Mouse (Mus musculus) megakaryocyte, embryonic 14.5 days (primary cell): ENCODE measurements at regions not wholly inside any gene's neighbourhood (a gene's known extent, or its start where the extent isn't known, plus 50 kb on each side); places are given as distances from the start of the nearest gene placed in this dataset.

Experiments used
- H3K27me3 ChIP-seq: replicated peaks from 2 replicates; pipeline ENCODE3; 2012; ENCODE audit warnings: inconsistent platforms
- H3K36me3 ChIP-seq: replicated peaks from 2 replicates; pipeline ENCODE3; 2012; ENCODE audit warnings: low read length, inconsistent platforms, mixed read lengths
- H3K4me1 ChIP-seq: 2 replicates; pipeline ENCODE4 v1.6.1; 2012; ENCODE audit warnings: inconsistent platforms
- H3K4me3 ChIP-seq: replicated peaks from 2 replicates; pipeline ENCODE3; 2012; ENCODE audit warnings: moderate library complexity, mild to moderate bottlenecking, inconsistent platforms
- H3K9me3 ChIP-seq: 2 replicates; pipeline ENCODE4 v1.6.1; 2012; ENCODE audit warnings: inconsistent platforms
- FLI1 ChIP-seq: IDR thresholded peaks from 2 replicates; pipeline ENCODE4 v1.6.1; 2012; ENCODE audit warnings: low read length, inconsistent platforms, mixed read lengths
- GATA1 ChIP-seq: IDR thresholded peaks from 3 replicates; pipeline ENCODE4 v1.6.1; 2012; ENCODE audit warnings: mixed read lengths, low read length, inconsistent platforms, borderline replicate concordance

- no peaks in the 10 kb centered on the region for H3K36me3 ChIP-seq
- peaks cover 65% of the 10 kb centered on the region for H3K4me1 ChIP-seq
- no peaks in the 10 kb centered on the region for H3K9me3 ChIP-seq
- H3K4me3 ChIP-seq, result no peak overlapping the region
- H3K27me3 ChIP-seq, result no peaks in the 10 kb centered on the region
- TF ChIP-seq GATA1 (no peak), FLI1 (no peak)
Observed at GRCm38 (mm10) chr19:26976604-26977322, 91.1 kb downstream of the Gm815 start.

DNA sequence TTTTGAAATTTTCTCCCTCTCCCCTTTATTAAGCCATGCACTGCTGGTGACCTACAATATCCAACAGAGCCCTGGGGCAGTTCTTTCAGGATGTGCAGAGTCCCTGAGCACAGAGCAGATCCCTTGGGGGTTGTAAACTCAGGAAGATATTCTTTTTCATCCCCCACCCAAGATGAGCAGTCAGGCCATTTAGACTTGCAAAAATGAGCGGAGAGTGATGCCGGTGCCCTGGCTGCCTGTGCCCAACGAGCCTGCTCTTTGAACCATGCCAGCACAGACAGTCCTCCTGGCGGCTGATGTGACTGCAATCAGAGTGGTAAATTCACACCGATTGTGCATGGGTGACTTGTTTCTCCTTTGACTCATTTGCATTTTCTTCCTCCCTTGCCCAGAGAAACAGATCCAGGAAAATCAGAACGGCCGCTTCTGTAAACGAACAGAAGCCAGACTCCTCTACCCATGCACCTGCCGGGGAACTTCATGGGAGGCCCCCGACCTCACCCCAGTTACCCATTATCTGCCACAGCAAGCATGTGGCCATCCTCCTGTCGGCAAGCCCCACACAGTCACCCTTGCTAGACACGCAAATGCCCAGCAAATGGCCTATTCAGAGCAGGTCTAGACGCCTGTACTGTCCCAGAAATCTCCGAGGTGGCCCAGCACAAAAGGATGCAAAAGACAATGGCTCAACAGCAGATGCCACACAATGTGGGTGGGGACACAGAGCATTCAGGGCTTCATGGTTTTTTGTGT lies 92.4 kb downstream of the Gm815 start:
- TF ChIP-seq FLI1 (no peak), GATA1 (no peak)
- Histone ChIP-seq H3K4me1 (peaks cover 59% of the 10 kb centered on the region), H3K27me3 (no peaks in the 10 kb centered on the region), H3K36me3 (no peaks in the 10 kb centered on the region), H3K4me3 (no peak overlapping the region), H3K9me3 (no peaks in the 10 kb centered on the region; the same call in 1 of the 2 replicates)

GRCm38 (mm10) chr19:26978640-26979007 lies 92.9 kb downstream of the Gm815 start:
- Histone ChIP-seq H3K27me3 (no peaks in the 10 kb centered on the region), H3K4me3 (no peak overlapping the region), H3K9me3 (peaks cover 4% of the 10 kb centered on the region), H3K4me1 (peaks cover 53% of the 10 kb centered on the region), H3K36me3 (peaks cover 3% of the 10 kb centered on the region)
- TF ChIP-seq FLI1, result no peak
- TF ChIP-seq GATA1, result no peak

DNA sequence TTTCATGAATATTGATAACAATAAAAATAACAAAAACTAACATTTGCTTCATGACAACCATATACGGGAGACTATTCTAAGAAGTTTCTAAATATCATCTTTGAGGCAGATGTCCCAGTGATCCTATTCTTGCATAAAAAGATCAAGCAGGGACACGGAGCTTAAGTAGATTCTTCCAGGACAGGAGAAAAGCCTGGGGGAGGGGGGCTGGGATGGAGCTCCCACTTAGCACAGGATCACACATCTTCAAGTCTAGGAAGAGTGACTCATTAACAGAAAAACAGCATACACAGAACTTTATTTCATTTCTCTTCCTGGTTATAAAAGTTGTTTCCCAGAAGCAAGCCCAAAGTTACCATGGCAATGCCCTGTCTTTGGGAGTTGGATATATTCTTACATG lies 93.6 kb downstream of the Gm815 start:
- Histone ChIP-seq H3K4me1 (peaks cover 47% of the 10 kb centered on the region), H3K27me3 (no peaks in the 10 kb centered on the region), H3K9me3 (peaks cover 4% of the 10 kb centered on the region), H3K4me3 (no peak overlapping the region), H3K36me3 (peaks cover 3% of the 10 kb centered on the region)
- TF ChIP-seq FLI1 (no peak), GATA1 (no peak)

GRCm38 (mm10) chr19:26986672-26987071 lies 101.0 kb downstream of the Gm815 start:
- no peak for TF ChIP-seq FLI1
- no peak for TF ChIP-seq GATA1
- H3K36me3 ChIP-seq, result peaks cover 3% of the 10 kb centered on the region
- H3K4me3 ChIP-seq, result no peak overlapping the region
- no peaks in the 10 kb centered on the region for H3K27me3 ChIP-seq
- H3K9me3 ChIP-seq, result peaks cover 4% of the 10 kb centered on the region
- peaks cover 43% of the 10 kb centered on the region for H3K4me1 ChIP-seq

GRCm38 (mm10) chr19:26987197-26987596 lies 101.5 kb downstream of the Gm815 start:
- H3K4me3 ChIP-seq, result no peak overlapping the region
- peaks cover 39% of the 10 kb centered on the region for H3K4me1 ChIP-seq
- peaks cover 4% of the 10 kb centered on the region for H3K9me3 ChIP-seq
- H3K27me3 ChIP-seq, result no peaks in the 10 kb centered on the region
- H3K36me3 ChIP-seq, result peaks cover 3% of the 10 kb centered on the region
- no peak for TF ChIP-seq GATA1
- no peak for TF ChIP-seq FLI1

DNA sequence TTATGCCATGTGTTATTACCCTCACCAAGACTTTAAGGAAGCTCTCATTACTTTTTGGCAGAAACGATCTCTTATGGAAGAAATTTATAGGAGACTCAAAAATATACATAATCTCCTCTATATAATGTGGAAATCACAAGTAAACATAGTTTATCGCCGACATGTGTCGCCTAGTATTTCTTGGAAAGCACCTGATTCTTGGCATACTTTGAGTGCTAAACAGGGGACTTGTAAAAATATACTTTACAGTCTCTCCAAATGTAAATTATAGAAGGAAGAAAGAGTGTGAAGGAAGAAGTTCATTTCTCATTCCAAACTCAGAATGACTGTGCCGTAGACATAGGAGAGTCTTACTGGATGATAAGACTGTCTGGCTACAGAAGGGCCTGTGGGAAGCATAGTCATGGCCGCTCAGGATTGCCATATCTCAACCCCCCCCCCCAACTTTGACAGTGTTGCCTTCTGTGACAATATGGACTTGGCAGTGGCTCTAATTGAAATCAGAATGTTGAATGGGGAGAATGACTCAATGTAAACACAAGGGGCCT lies 102.3 kb downstream of the Gm815 start:
- Histone ChIP-seq H3K9me3 (peaks cover 4% of the 10 kb centered on the region), H3K27me3 (no peaks in the 10 kb centered on the region), H3K4me3 (no peak overlapping the region), H3K4me1 (peaks cover 39% of the 10 kb centered on the region), H3K36me3 (peaks cover 3% of the 10 kb centered on the region)
- no peak for TF ChIP-seq GATA1
- no peak for TF ChIP-seq FLI1

DNA sequence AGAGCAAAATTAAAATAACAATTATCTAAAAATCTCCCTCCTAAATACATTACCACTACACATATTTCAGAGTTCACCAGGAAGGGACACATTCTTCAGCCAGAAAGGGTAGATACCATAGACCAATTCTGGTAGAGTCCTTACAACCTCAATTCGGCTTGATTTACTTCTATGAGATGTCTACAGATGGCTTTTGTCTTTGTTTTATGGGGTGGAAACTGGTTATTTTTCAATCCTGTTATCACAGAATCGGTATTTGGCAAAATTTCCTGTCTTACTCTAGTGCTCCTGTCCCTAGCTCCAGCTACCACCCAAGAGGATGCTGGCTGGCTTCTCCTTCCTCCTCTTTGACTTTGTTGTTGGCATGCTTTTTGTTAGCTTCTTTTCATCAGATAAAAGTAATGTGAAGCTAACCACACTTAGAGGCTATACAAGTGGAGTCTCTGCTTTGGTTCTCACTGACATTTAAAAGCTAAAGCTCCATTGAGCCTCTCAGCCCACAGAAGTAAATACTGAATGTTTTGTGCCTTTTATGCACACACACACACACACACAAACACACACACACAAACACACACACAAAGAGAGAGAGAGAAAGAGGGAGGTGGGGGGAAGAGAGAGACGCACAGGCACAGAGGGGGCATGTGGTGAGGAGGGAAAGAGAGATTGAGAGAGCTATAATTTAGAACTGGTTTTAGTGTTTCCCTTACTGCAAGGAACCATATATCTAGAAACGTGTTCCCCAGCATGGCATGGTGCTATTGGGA lies 109.1 kb downstream of the Gm815 start:
- H3K27me3 ChIP-seq, result no peaks in the 10 kb centered on the region
- peaks cover 9% of the 10 kb centered on the region for H3K4me1 ChIP-seq
- H3K4me3 ChIP-seq, result no peak overlapping the region
- H3K9me3 ChIP-seq, result no peaks in the 10 kb centered on the region
- TF ChIP-seq FLI1 (no peak), GATA1 (no peak)
- H3K36me3 ChIP-seq, result no peaks in the 10 kb centered on the region

GRCm38 (mm10) chr19:26999596-26999995 lies 113.9 kb downstream of the Gm815 start:
- H3K4me3 ChIP-seq, result no peak overlapping the region
- H3K9me3 ChIP-seq, result no peaks in the 10 kb centered on the region
- H3K4me1 ChIP-seq, result peaks cover 25% of the 10 kb centered on the region
- TF ChIP-seq FLI1 (no peak), GATA1 (no peak)
- H3K27me3 ChIP-seq, result no peaks in the 10 kb centered on the region
- no peaks in the 10 kb centered on the region for H3K36me3 ChIP-seq

- TF ChIP-seq FLI1 (no peak), GATA1 (no peak)
- Histone ChIP-seq H3K36me3 (no peaks in the 10 kb centered on the region), H3K4me1 (peaks cover 12% of the 10 kb centered on the region), H3K4me3 (peak overlapping the region; percentile 24), H3K9me3 (no peaks in the 10 kb centered on the region), H3K27me3 (no peaks in the 10 kb centered on the region)
Observed at GRCm38 (mm10) chr19:27021930-27022329, 136.2 kb downstream of the Gm815 start.
